ENCODE assay signal across 11 mouse cellular contexts in genomic region chr17:7399770-7400169, GRCm38 (mm10). TPM values are rescaled to one million over a fixed set of nuclear protein-coding genes. Genes with fewer than 3 reads are reported as not detected.
DNase-seq lines count a peak whose midpoint lies in the region; ATAC-seq and TF ChIP-seq lines count a peak whose summit lies in the region.
"Not testable (repeated sequence)": the region's sequence is repeated elsewhere in the genome, so short reads cannot be mapped to it uniquely, and the experiment has no call there.
"Had no signal": no experiment of that assay in that cellular context is flagged by ENCODE, and none has a peak within 500 bp of the region (broad histone marks: within the 10 kb centered on the region; RNA-seq: fewer than 3 reads in every experiment).

No protein-coding gene starts in this region.

- in situ Hi-C loops in Patski (cut with MboI; ENCODE audit: low pct_unique_long_range_greater_than_20kb): not testable (repeated sequence)

- POLR2A ChIA-PET in Patski (lab: Charles Lee): not testable (repeated sequence)

- H3K9ac ChIP-seq in kidney, embryonic 14.5 days (ENCODE audit: low read depth, low read length); kidney, embryonic 15.5 days; kidney, embryonic 16.5 days (replicated peaks; ENCODE audit: low read length): not testable (repeated sequence)

- ATAC-seq in Patski: peak; percentile 62
- ATAC-seq in kidney, embryonic 14.5 days (ENCODE audit: low FRiP score, low TSS enrichment): peak; percentile 52; the same call in 1 of the 2 replicates
- ATAC-seq in kidney, embryonic 15.5 days (replicated peaks; ENCODE audit: low FRiP score): peak; percentile 60; the same call in 1 of the 2 replicates
- ATAC-seq in kidney, embryonic 16.5 days (ENCODE audit: low FRiP score, low TSS enrichment): peak; percentile 54; the same call in 1 of the 2 replicates

- H3K4me3 ChIP-seq in kidney, embryonic 14.5 days (ENCODE audit: low read length); kidney, embryonic 15.5 days (replicated peaks); kidney, embryonic 16.5 days (ENCODE audit: low read length): not testable (repeated sequence)

- 35% methylated on average over 6 of the region's 6 CpGs for WGBS in kidney, embryonic 14.5 days
- WGBS in kidney, embryonic 15.5 days: 46% methylated on average over 6 of the region's 6 CpGs
- WGBS in kidney, embryonic 16.5 days: 54% methylated on average over 6 of the region's 6 CpGs

- DNase-seq in Patski (ENCODE audit: low read depth, low spot score): not testable (repeated sequence)
- DNase-seq in heart, adult 11 months: peak; percentile 9

- TF ChIP-seq CTCF in Patski (IDR thresholded peaks at IDR 0.05): not testable (repeated sequence)

- not testable (repeated sequence) for H3K4me1 ChIP-seq in kidney, embryonic 14.5 days (ENCODE audit: control insufficient read depth, insufficient read depth, low read length); kidney, embryonic 15.5 days; kidney, embryonic 16.5 days (ENCODE audit: insufficient read depth, low read length)

- H3K9me3 ChIP-seq in kidney, embryonic 14.5 days (ENCODE audit: control insufficient read depth, low read length); kidney, embryonic 15.5 days (replicated peaks); kidney, embryonic 16.5 days (ENCODE audit: low read length): not testable (repeated sequence)

- H3K4me2 ChIP-seq in kidney, embryonic 14.5 days (replicated peaks; ENCODE audit: low read depth, low read length); kidney, embryonic 15.5 days; kidney, embryonic 16.5 days (replicated peaks; ENCODE audit: low read depth, low read length): not testable (repeated sequence)

- H3K27ac ChIP-seq in kidney, embryonic 14.5 days (ENCODE audit: low read depth, low read length); kidney, embryonic 15.5 days; kidney, embryonic 16.5 days (ENCODE audit: low read length): not testable (repeated sequence)

- H3K27me3 ChIP-seq in Patski; kidney, embryonic 14.5 days (ENCODE audit: control insufficient read depth, insufficient read depth, low read length); kidney, embryonic 15.5 days; kidney, embryonic 16.5 days (ENCODE audit: insufficient read depth, low read length): not testable (repeated sequence)

- CTCF ChIA-PET in Patski (lab: Charles Lee): not testable (repeated sequence)

- not testable (repeated sequence) for H3K36me3 ChIP-seq in kidney, embryonic 14.5 days (ENCODE audit: control insufficient read depth, insufficient read depth, low read length); kidney, embryonic 15.5 days; kidney, embryonic 16.5 days (ENCODE audit: insufficient read depth, low read length)

RNA-seq across cellular contexts. Expression of gene Unc93a2, which starts 14.5 kb away (rescaled TPM):
- polyA plus RNA-seq in Patski (2021): 2.1 TPM
- polyA plus RNA-seq in kidney, embryonic 14.5 days (2014; fragmentation: Nextera tagmentation; extraction: Ambion mirVana): not detected in 2 replicates
- 0.13 TPM in 1 of 2 replicates, not detected in the other for polyA plus RNA-seq in kidney, embryonic 15.5 days (2015; fragmentation: Nextera tagmentation; extraction: Ambion mirVana)
- polyA plus RNA-seq in kidney, embryonic 16.5 days (2015; fragmentation: Nextera tagmentation; extraction: Ambion mirVana): not detected in 2 replicates
- polyA plus RNA-seq: activated CD4-positive, CD25-positive, alpha-beta regulatory T cell, adult 4 months; C2C12; CD4-positive, CD25-positive, alpha-beta regulatory T cell, adult 4 months; cerebellum, adult 2 months; G1E had no signal

RNA-seq across cellular contexts. Expression of gene Gm49630, which starts 28.0 kb away (rescaled TPM):
- not detected for polyA plus RNA-seq in Patski (2021)
- not detected in 2 replicates for polyA plus RNA-seq in kidney, embryonic 14.5 days (2014; fragmentation: Nextera tagmentation; extraction: Ambion mirVana)
- not detected in 2 replicates for polyA plus RNA-seq in kidney, embryonic 15.5 days (2015; fragmentation: Nextera tagmentation; extraction: Ambion mirVana)
- polyA plus RNA-seq in kidney, embryonic 16.5 days (2015; fragmentation: Nextera tagmentation; extraction: Ambion mirVana): not detected in 2 replicates
- polyA plus RNA-seq: activated CD4-positive, CD25-positive, alpha-beta regulatory T cell, adult 4 months; brain, embryonic 14.5 days; C2C12; CD4-positive, CD25-positive, alpha-beta regulatory T cell, adult 4 months; cerebellum, adult 2 months; G1E had no signal

RNA-seq across cellular contexts. Expression of gene Ttll2, which starts 47.3 kb away (rescaled TPM):
- 0.19 TPM for polyA plus RNA-seq in Patski (2021)
- polyA plus RNA-seq in kidney, embryonic 14.5 days (2014; fragmentation: Nextera tagmentation; extraction: Ambion mirVana): not detected in 2 replicates
- polyA plus RNA-seq in kidney, embryonic 15.5 days (2015; fragmentation: Nextera tagmentation; extraction: Ambion mirVana): not detected in 2 replicates
- not detected in 2 replicates for polyA plus RNA-seq in kidney, embryonic 16.5 days (2015; fragmentation: Nextera tagmentation; extraction: Ambion mirVana)
- polyA plus RNA-seq: activated CD4-positive, CD25-positive, alpha-beta regulatory T cell, adult 4 months; brain, embryonic 14.5 days; C2C12; CD4-positive, CD25-positive, alpha-beta regulatory T cell, adult 4 months; cerebellum, adult 2 months; G1E had no signal
